Mouse (Mus musculus) hindbrain, postnatal 0 days (tissue): ENCODE results near the gene Sept9. TPM values are rescaled to one million over a fixed set of nuclear protein-coding genes. Genes with fewer than 3 reads are reported as not detected.

Experiments
- ATAC-seq: fragments of 200-750 bp; cut with Nextera tagmentation; 2 replicates; pipeline ENCODE4 v1.8.0; 2017; ENCODE audit warnings: mild to moderate bottlenecking, moderate TSS enrichment, moderate library complexity
- DNase-seq: peaks from one replicate; pipeline ENCODE4 v3.0.0-alpha.2; 2015; ENCODE audit warnings: low spot score
- H3K27ac ChIP-seq: fragments of 300-500 bp; sonication (generic); 2 replicates; pipeline ENCODE4 v1.5.1; 2014; ENCODE audit warnings: mild to moderate bottlenecking
- H3K27me3 ChIP-seq: fragments of 300-500 bp; sonication (generic); 2 replicates; pipeline ENCODE4 v1.6.1; 2014; ENCODE audit warnings: low read length, mixed read lengths; ENCODE audit not compliant: insufficient read depth
- H3K36me3 ChIP-seq: fragments of 300-500 bp; sonication (generic); 2 replicates; pipeline ENCODE4 v1.6.1; 2014; ENCODE audit warnings: low read length, mixed read lengths; ENCODE audit not compliant: insufficient read depth
- H3K4me1 ChIP-seq: fragments of 300-500 bp; sonication (generic); 2 replicates; pipeline ENCODE4 v1.6.1; 2014; ENCODE audit warnings: antibody characterized with exemption, low read length, mixed read lengths; ENCODE audit not compliant: insufficient read depth
- H3K4me2 ChIP-seq: fragments of 300-500 bp; sonication (generic); 2 replicates; pipeline ENCODE4 v1.6.1; 2014; ENCODE audit warnings: low read depth, mild to moderate bottlenecking, low read length, moderate library complexity, mixed read lengths
- H3K4me3 ChIP-seq: fragments of 300-500 bp; sonication (generic); 2 replicates; pipeline ENCODE4 v1.5.1; 2014; ENCODE audit warnings: low read length
- H3K9ac ChIP-seq: fragments of 300-500 bp; sonication (generic); replicated peaks from 2 replicates; pipeline ENCODE4 v1.6.1; 2014; ENCODE audit warnings: mild to moderate bottlenecking, low read length, moderate library complexity, mixed read lengths
- H3K9me3 ChIP-seq: fragments of 300-500 bp; sonication (generic); 2 replicates; pipeline ENCODE4 v1.6.1; 2016; ENCODE audit warnings: low read length, mixed read lengths
- CTCF ChIP-seq: IDR thresholded peaks from 2 replicates; pipeline ENCODE4 v1.5.1; 2016; ENCODE audit warnings: antibody characterized with exemption, control low read depth, low read depth
- WGBS: fragments of 180-500 bp; shearing (Covaris S2); extraction: QIAGEN DNeasy Blood & Tissue Kit; methylation state at CpG from one replicate; pipeline ENCODE4 v1.1.7; 2014; 5-methylcytosine and 5-hydroxymethylcytosine counted together
- polyA plus RNA-seq: library from polyadenylated mRNA; unstranded; fragments of >200 nt; fragmentation: Nextera tagmentation; extraction: Ambion mirVana; gene quantifications from 2 replicates; pipeline ENCODE4 v1.2.1, GENCODE M21; 2015
- total RNA-seq: library from RNA; depleted of rRNA; stranded (reverse); fragments of >200 nt; gene quantifications from 2 replicates; pipeline ENCODE4 v1.2.3, GENCODE M21; 2014

Gene Sept9
- total and polyA plus RNA-seq, 2 experiments from 2014 or later = 88.8 to 112 TPM

GRCm38 (mm10) chr11:117183841-117184240, 15.6 kb upstream of the Sept9 start:
- ATAC-seq = no peak
- H3K9me3 ChIP-seq = 0 out of 2 replicates have a peak, but pooled peaks cover 3% of the 10 kb centered on the region
- no peaks in the 10 kb centered on the region for H3K4me1 ChIP-seq
- DNase-seq = no peak
- no peaks in the 10 kb centered on the region for H3K36me3 ChIP-seq
- no peak overlapping the region for H3K4me3 ChIP-seq
- peak; percentile 18; the same call in 1 of the 2 replicates for TF ChIP-seq CTCF
- no peak overlapping the region for H3K4me2 ChIP-seq
- H3K27ac ChIP-seq = no peak overlapping the region
- WGBS = 83% methylated on average over 5 of the region's 5 CpGs
- no peak overlapping the region for H3K9ac ChIP-seq
- H3K27me3 ChIP-seq = no peaks in the 10 kb centered on the region

GRCm38 (mm10) chr11:117185076-117185933, 14.2 kb upstream of the Sept9 start:
- Histone ChIP-seq H3K4me3 (no peak overlapping the region), H3K27ac (no peak overlapping the region), H3K36me3 (no peaks in the 10 kb centered on the region), H3K9ac (no peak overlapping the region), H3K27me3 (no peaks in the 10 kb centered on the region), H3K4me1 (no peaks in the 10 kb centered on the region), H3K9me3 (0 out of 2 replicates have a peak, but pooled peaks cover 3% of the 10 kb centered on the region), H3K4me2 (no peak overlapping the region)
- ATAC-seq = no peak
- DNase-seq = no peak
- TF ChIP-seq CTCF = no peak
- WGBS = 58% methylated on average over 21 of the region's 21 CpGs

GRCm38 (mm10) chr11:117191524-117191923, 7.9 kb upstream of the Sept9 start:
- Histone ChIP-seq H3K36me3 (no peaks in the 10 kb centered on the region), H3K27ac (no peak overlapping the region), H3K4me1 (no peaks in the 10 kb centered on the region), H3K9ac (no peak overlapping the region), H3K4me3 (no peak overlapping the region), H3K27me3 (no peaks in the 10 kb centered on the region), H3K4me2 (no peak overlapping the region), H3K9me3 (no peaks in the 10 kb centered on the region)
- DNase-seq = no peak
- 70% methylated on average over 5 of the region's 5 CpGs for WGBS
- no peak for ATAC-seq
- TF ChIP-seq CTCF = no peak

- no peak for DNase-seq
- H3K4me1 ChIP-seq = peaks cover 4% of the 10 kb centered on the region; the same call in 1 of the 2 replicates
- no peak overlapping the region for H3K9ac ChIP-seq
- H3K9me3 ChIP-seq = no peaks in the 10 kb centered on the region
- no peak overlapping the region for H3K4me2 ChIP-seq
- H3K27me3 ChIP-seq = peaks cover 12% of the 10 kb centered on the region
- no peak for TF ChIP-seq CTCF
- ATAC-seq = no peak
- no peak overlapping the region for H3K27ac ChIP-seq
- 69% methylated on average over 11 of the region's 11 CpGs for WGBS
- no peaks in the 10 kb centered on the region for H3K36me3 ChIP-seq
- no peak overlapping the region for H3K4me3 ChIP-seq
Measured at GRCm38 (mm10) chr11:117194475-117194937, 5.0 kb upstream of the Sept9 start.

GRCm38 (mm10) chr11:117195616-117196015, 3.8 kb upstream of the Sept9 start:
- Histone ChIP-seq H3K9me3 (no peaks in the 10 kb centered on the region), H3K9ac (no peak overlapping the region), H3K27ac (no peak overlapping the region), H3K36me3 (no peaks in the 10 kb centered on the region), H3K4me3 (no peak overlapping the region), H3K4me2 (no peak overlapping the region), H3K27me3 (peaks cover 15% of the 10 kb centered on the region), H3K4me1 (peaks cover 8% of the 10 kb centered on the region; the same call in 1 of the 2 replicates)
- no peak for TF ChIP-seq CTCF
- ATAC-seq (no peak), DNase-seq (no peak)
- WGBS = 87% methylated on average over 6 of the region's 6 CpGs

GRCm38 (mm10) chr11:117196681-117197080, 2.8 kb upstream of the Sept9 start:
- 91% methylated on average over 7 of the region's 7 CpGs for WGBS
- no peak for DNase-seq
- peaks cover 8% of the 10 kb centered on the region; the same call in 1 of the 2 replicates for H3K4me1 ChIP-seq
- H3K27ac ChIP-seq = no peak overlapping the region
- H3K36me3 ChIP-seq = no peaks in the 10 kb centered on the region
- H3K9ac ChIP-seq = no peak overlapping the region
- TF ChIP-seq CTCF = no peak
- H3K4me3 ChIP-seq = no peak overlapping the region
- H3K27me3 ChIP-seq = peaks cover 15% of the 10 kb centered on the region
- no peak for ATAC-seq
- no peaks in the 10 kb centered on the region for H3K9me3 ChIP-seq
- no peak overlapping the region for H3K4me2 ChIP-seq

GRCm38 (mm10) chr11:117198122-117198521, 1.3 kb upstream of the Sept9 start:
- Histone ChIP-seq H3K4me3 (no peak overlapping the region), H3K4me1 (peaks cover 8% of the 10 kb centered on the region; the same call in 1 of the 2 replicates), H3K9me3 (no peaks in the 10 kb centered on the region), H3K4me2 (no peak overlapping the region), H3K9ac (no peak overlapping the region), H3K27me3 (peaks cover 15% of the 10 kb centered on the region), H3K36me3 (no peaks in the 10 kb centered on the region), H3K27ac (no peak overlapping the region)
- WGBS = 86% methylated on average over 5 of the region's 5 CpGs
- ATAC-seq (no peak), DNase-seq (no peak)
- TF ChIP-seq CTCF = no peak
